ENCODE assay signal across 8 mouse cellular contexts in genomic region chr7:29050797-29051196, GRCm38 (mm10).
DNase-seq lines count a peak whose midpoint lies in the region; ATAC-seq and TF ChIP-seq lines count a peak whose summit lies in the region.

No protein-coding gene starts in this region.

- ATAC-seq in hindbrain, embryonic 11.5 days (ENCODE audit: low FRiP score), result no peak
- no peak for ATAC-seq in lung, postnatal 0 days
- ATAC-seq in activated CD4-positive, CD25-positive, alpha-beta regulatory T cell, adult 4 months, result no peak

- H3K36me3 ChIP-seq in hindbrain, embryonic 11.5 days (ENCODE audit: control insufficient read depth, insufficient read depth, low read length), result no peaks in the 10 kb centered on the region
- no peaks in the 10 kb centered on the region for H3K36me3 ChIP-seq in hindbrain, embryonic 10.5 days
- H3K36me3 ChIP-seq in lung, postnatal 0 days (ENCODE audit: insufficient read depth, low read length), result no peaks in the 10 kb centered on the region

- DNase-seq in hindbrain, embryonic 11.5 days (ENCODE audit: low spot score), result peak; percentile 69
- DNase-seq in hindbrain, embryonic 10.5 days (ENCODE audit: low spot score), result no peak
- DNase-seq in right cerebral cortex, postnatal 10 days (ENCODE audit: low spot score in 2 of 2), result peak; percentile 73 to 77
- no peak for DNase-seq in right cerebral cortex, postnatal 25 days
- DNase-seq in brain, embryonic 14.5 days (ENCODE audit: low read depth), result peak; percentile 70
- DNase-seq in lung, postnatal 0 days (ENCODE audit: low spot score), result peak; percentile 66
- no peak for DNase-seq in frontal cortex, postnatal 14 days (ENCODE audit: low spot score in 2 of 2)

- H3K9me3 ChIP-seq in hindbrain, embryonic 11.5 days (ENCODE audit: control insufficient read depth, low read length), result no peaks in the 10 kb centered on the region
- H3K9me3 ChIP-seq in hindbrain, embryonic 10.5 days, result peaks cover 6% of the 10 kb centered on the region; the same call in 1 of the 2 replicates
- no peaks in the 10 kb centered on the region for H3K9me3 ChIP-seq in lung, postnatal 0 days (ENCODE audit: low read length)

- WGBS in hindbrain, embryonic 11.5 days, result 48% methylated on average over 2 of the region's 2 CpGs
- 40% methylated on average over 2 of the region's 2 CpGs for WGBS in hindbrain, embryonic 10.5 days
- 30% methylated on average over 2 of the region's 2 CpGs for WGBS in lung, postnatal 0 days

- no peak for TF ChIP-seq POLR2A in brain, embryonic 14.5 days (IDR thresholded peaks at IDR 0.05; ENCODE audit: borderline replicate concordance, extremely low read depth, insufficient read depth, insufficient read length, poor library complexity, severe bottlenecking)

- H3K4me2 ChIP-seq in hindbrain, embryonic 11.5 days (replicated peaks; ENCODE audit: low read depth, low read length), result no peak overlapping the region
- H3K4me2 ChIP-seq in lung, postnatal 0 days (replicated peaks; ENCODE audit: low read depth, low read length), result no peak overlapping the region

- H3K27ac ChIP-seq in hindbrain, embryonic 11.5 days (ENCODE audit: low read depth, low read length), result no peak overlapping the region
- no peak overlapping the region for H3K27ac ChIP-seq in hindbrain, embryonic 10.5 days
- H3K27ac ChIP-seq in lung, postnatal 0 days (ENCODE audit: low read length), result no peak overlapping the region

- H3K9ac ChIP-seq in hindbrain, embryonic 11.5 days (ENCODE audit: low read depth, low read length), result no peak overlapping the region
- H3K9ac ChIP-seq in lung, postnatal 0 days (replicated peaks; ENCODE audit: low read depth), result no peak overlapping the region

- H3K27me3 ChIP-seq in hindbrain, embryonic 11.5 days (ENCODE audit: control insufficient read depth, insufficient read depth, low read length), result peaks cover 22% of the 10 kb centered on the region
- peaks cover 48% of the 10 kb centered on the region for H3K27me3 ChIP-seq in hindbrain, embryonic 10.5 days (ENCODE audit: insufficient read depth, poor library complexity, severe bottlenecking)
- H3K27me3 ChIP-seq in lung, postnatal 0 days (replicated peaks; ENCODE audit: insufficient read depth, low read length), result peaks cover 23% of the 10 kb centered on the region; the same call in 1 of the 2 replicates

- no peaks in the 10 kb centered on the region for H3K4me1 ChIP-seq in hindbrain, embryonic 11.5 days (replicated peaks; ENCODE audit: control insufficient read depth, insufficient read depth, low read length)
- peaks cover 16% of the 10 kb centered on the region for H3K4me1 ChIP-seq in hindbrain, embryonic 10.5 days (replicated peaks)
- H3K4me1 ChIP-seq in lung, postnatal 0 days (ENCODE audit: insufficient read depth, low read depth, low read length), result no peaks in the 10 kb centered on the region; the same call in 1 of the 2 replicates

- peak; percentile 60; the same call in 1 of the 2 replicates for TF ChIP-seq CTCF in brain, embryonic 14.5 days (IDR thresholded peaks at IDR 0.05; ENCODE audit: borderline replicate concordance, extremely low read depth, insufficient read depth, insufficient read length)
- peak; percentile 75 for TF ChIP-seq CTCF in lung, postnatal 0 days (IDR thresholded peaks at IDR 0.05)

- no peak for TF ChIP-seq EP300 in lung, postnatal 0 days (IDR thresholded peaks at IDR 0.05)

- H3K4me3 ChIP-seq in hindbrain, embryonic 11.5 days (ENCODE audit: low read depth, low read length), result no peak overlapping the region
- no peak overlapping the region for H3K4me3 ChIP-seq in hindbrain, embryonic 10.5 days
- no peak overlapping the region for H3K4me3 ChIP-seq in lung, postnatal 0 days (ENCODE audit: low read depth, low read length)

Comparison
In these comparisons a context has a peak if more than half of its experiments do, and no peak if none do; other contexts are left out.
1. DNase-seq: peak in hindbrain, embryonic 11.5 days (single experiment), right cerebral cortex, postnatal 10 days (2 of 2), brain, embryonic 14.5 days (single experiment) and lung, postnatal 0 days (single experiment); none in hindbrain, embryonic 10.5 days (single experiment), right cerebral cortex, postnatal 25 days (single experiment) and frontal cortex, postnatal 14 days (0 of 2).